Mouse (Mus musculus): ENCODE measurements around the gene Sipa1l3.

The Sipa1l3 gene

DNA sequence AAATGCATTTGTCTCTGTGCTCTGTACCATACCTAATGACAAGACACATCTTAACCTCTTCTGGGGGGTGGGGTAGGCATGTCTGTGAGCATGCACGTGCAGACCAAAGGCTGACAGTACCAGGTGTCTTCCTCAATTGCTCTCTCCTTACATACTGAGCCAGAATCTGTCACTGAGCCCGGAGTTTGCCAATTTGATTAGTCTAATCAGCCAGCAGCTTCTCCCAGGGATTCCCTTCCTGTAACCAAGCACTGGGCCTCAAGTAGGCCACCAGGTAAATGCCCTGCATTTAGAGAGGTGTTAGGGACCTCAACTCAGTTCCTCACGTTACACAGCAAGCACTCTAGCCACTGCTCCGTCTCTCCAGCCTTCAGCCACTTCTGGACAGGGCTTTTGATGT lies 38.3 kb downstream of the Sipa1l3 start:
- no peak for DNase-seq (ENCODE audit: low read depth, low spot score)

DNA sequence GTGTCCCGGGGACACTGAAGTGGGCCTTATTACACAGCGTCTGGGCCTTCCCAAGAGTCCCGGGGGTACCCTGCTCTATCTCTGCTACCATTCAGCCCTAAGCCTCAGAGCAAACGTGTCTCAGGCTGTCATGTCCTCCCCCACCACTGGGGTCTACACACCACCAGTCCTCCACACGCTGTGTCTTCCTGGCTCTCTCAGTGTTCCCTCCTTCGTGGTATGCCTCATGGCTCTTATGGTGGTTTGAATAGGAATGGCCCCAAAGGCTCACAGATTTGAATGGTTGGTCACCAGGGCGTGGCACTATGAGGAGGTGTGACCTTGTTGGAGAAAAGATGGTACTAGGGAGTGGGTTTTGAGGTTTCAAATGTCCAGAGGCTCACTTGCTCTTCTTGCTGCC lies 43.4 kb downstream of the Sipa1l3 start:
- no peak for DNase-seq (ENCODE audit: low read depth, low spot score)

DNA sequence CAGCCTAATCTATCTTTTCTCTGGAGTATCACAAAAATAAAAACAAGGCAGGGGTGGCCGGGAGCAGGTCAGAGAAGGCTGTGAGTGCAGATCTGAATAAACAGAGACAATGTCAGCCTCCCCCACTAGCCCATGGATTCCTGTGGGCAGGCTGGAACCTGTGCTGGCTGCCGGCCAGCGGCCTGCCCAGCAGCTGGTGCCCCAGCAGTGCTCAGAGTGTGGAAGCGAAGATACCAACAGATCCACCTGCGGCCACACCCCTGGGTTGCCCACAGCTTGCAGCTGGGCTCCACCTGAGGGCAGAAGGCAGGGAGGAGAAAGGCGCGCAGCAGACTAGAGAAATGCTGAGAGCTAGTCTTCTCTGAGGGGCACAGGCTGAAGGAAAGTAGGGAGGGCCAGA lies 47.1 kb downstream of the Sipa1l3 start:
- no peak for DNase-seq (ENCODE audit: low read depth, low spot score)

DNA sequence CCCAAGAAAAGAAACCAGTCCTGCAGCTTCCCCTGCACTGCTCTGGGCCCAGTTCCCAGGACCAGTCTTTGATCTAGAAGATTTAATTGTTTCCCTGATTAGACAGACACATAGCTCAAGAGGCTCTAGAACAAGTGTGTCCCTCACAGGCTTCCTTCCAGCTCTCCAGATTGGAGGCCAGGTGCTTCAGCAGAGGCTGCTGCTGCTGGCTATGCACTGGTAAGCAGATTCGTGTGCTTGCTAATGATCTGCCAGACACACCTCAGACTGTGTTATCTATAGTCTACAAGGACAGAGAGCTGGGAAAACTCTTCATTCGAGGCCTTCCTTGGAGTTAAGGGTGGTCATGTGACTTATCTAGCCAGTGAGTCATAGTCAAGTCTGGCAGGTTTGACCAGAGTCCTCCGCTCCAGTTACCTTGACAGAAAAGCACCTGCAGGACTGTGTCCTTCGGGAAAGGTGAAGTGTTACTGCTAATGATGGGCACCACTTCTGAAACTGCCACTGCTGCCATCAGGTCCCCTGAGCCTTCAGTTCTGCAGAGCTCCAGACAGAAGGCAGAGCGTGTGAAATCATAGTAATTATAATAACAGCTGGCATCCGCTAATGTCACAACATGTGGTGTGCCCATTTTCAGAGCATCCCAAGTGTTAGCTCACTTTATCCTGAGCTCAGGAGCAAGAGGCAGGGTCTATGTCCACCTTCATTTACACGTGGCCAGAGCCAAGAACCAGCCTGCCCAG lies 48.7 kb downstream of the Sipa1l3 start:
- no peak for DNase-seq (ENCODE audit: low read depth, low spot score)

DNA sequence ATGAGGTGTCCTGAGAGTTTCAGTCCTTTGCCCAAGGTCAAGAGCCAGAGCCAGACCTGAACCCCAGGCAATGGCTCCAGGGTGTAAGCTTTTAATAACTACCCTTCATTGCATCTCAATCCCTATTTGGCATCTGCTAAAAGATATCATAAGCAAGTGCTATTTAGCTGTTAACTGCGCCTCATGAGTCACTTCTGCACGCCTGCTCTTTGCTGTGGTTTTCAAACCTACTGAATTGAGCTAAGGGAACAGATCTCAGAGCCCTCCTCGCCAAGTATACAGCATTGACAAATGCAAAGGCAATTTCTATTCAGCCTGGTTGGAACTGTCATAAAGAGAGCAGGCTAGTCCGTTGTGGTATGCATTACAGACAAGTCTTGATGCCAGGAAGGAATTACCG lies 49.8 kb downstream of the Sipa1l3 start:
- no peak for DNase-seq (ENCODE audit: low read depth, low spot score)

DNA sequence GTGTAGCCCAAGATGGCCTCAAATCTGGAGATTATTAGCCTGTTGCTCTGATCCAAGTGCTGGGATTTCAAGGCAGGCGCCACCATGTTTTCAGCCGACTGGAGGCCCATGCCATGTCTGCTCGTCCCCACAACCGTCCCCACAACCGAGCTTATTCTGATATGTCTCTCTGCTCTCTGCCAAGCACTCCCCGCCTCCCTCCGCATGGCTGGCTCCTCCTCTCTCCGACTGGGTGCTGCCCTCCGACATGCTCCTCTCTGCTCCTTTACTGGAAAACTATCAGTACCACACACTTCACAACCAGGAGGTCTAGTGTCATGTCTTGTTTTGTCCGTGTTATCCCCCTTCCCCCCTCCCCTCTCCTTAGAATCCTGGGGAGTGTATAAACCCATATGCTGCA lies 51.9 kb downstream of the Sipa1l3 start:
- DNase-seq (ENCODE audit: low read depth, low spot score) = no peak

DNA sequence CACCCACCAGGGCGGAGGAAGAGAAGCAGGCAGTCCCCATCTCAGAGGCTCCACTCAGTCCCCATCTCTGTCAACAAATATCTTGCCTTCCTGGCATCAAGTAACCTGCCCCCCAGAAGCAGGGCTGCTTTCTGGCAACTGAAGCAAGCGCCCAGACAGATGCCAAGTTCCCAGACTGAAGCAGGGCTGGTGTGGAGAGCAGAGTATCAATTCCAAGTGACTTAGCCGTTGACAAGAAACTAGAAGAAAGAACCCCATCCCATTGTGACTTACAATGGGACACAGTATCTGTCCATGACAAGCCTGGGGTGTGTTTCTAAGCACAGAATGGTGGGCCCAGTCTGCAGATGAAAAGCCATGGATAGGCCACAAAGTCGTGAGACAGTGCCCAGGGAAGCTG lies 52.7 kb downstream of the Sipa1l3 start:
- DNase-seq (ENCODE audit: low read depth, low spot score) = no peak

DNA sequence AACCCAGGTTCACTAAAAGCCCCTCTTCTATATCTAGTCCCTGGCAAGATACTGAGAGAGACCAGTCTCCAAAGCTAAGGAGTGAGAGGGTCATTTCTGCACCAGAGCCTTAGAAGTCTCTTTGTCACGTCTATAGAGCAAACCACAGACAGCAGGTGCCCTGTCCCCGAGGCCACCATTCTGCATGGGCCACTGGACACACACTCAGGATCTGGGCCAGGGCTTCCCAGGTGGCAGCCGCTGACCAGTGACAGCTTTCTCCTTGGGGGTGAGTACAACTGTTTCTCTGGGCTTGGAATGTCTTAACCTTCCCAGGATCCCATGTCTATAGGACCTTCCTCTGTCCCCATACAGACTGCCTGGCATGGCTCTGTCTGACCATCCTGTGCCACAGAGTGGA lies 55.6 kb downstream of the Sipa1l3 start:
- no peak for DNase-seq (ENCODE audit: low read depth, low spot score)

DNA sequence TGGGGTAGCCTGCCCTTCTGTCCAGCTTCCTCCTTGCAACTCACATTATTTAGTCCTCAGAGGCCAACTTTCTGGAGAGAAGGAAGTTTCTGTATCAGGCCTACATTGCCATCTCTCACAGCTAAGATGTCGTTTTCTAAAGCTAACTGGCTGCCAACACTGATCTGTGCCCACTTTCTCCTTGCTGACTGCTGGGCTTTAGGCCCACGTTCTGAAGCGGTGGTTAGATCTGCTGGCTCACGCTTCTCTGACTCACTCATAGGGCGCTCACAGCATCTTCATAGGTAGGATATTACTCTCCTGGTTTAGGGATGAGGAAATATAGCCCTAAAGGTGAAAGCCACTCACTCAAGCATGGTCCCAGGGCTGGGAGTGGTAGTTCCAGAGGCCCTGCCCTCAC lies 56.3 kb downstream of the Sipa1l3 start:
- DNase-seq (ENCODE audit: low read depth, low spot score) = no peak

DNA sequence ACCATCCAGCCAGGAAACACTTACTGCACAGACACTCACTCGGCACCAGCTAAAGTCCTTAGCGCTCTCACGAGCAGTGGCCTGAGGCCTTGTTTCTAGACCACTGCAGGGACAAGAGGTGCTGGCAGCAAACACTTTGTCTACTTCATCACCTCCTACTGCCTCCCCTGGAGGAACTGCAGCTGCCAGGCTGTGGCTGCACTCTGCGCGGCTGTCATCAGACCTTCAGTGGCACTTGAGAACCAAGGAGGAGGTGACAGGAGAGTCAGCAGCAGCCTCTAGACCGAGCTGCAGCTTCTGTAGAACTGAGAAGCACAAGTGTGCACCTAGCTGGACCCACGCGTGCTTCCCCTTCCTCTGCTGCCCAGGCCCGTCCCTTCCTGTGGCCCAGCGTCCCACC lies 56.9 kb downstream of the Sipa1l3 start:
- no peak for DNase-seq (ENCODE audit: low read depth, low spot score)

DNA sequence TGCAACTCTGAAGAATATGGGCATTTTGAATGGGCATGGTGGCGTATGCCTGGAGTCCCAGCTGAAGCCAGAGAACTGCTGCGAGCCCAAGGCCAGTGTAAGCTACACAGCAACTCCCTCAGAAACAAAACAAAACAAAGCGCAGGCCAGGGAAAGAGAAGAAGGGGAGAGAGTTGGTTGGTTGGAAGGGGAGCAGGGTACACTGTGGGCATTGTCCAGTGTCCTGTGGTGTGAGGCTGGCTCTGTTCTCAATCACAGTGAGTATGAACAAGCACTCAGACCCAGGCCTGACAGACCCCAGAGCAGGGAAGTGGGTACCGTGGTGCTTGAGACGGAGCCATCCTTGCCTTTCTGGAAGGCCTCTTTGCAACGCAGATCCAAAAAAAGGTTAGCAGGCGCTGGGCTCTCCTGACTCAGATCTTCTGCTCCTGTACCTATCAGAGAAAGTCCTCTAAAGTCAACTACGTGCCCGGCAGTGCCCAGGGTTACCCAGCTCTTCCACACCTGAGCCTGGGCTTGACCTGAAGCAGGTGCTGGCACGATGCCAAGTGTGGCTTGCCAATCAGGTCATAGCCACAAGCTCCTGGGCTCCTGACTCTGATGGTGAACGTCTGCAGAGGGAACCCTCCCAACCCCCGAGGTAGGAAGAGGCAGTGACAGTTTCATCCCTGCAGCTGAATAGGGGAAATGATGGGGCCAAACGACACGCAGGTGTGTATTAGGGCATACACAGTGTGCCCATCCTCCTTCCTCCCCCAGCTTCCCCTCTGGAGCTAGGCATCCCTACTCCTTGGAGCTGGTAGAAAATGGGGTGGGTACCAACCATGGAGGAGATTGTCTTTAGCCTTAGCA lies 59.3 kb downstream of the Sipa1l3 start:
- no peak for DNase-seq (ENCODE audit: low read depth, low spot score)

DNA sequence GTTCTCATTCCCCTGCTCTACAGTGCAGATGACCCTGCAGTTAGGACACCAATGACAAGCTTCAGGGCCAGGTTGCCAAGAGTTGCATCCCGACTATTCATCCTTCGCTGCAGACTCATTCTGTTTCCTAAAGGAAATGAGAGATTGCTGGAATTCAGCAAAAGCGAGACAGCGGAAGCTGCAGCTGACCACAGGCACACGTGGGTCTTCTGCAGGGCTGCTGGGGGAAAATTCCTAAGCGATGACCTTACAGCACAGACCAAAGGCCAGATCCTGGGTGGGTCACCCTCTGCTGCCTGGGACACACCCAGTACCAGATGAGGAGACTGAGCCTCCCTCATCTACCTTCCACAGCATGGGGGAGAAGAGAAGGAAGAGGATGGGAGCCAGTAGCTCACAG lies 60.7 kb downstream of the Sipa1l3 start:
- DNase-seq (ENCODE audit: low read depth, low spot score) = no peak

DNA sequence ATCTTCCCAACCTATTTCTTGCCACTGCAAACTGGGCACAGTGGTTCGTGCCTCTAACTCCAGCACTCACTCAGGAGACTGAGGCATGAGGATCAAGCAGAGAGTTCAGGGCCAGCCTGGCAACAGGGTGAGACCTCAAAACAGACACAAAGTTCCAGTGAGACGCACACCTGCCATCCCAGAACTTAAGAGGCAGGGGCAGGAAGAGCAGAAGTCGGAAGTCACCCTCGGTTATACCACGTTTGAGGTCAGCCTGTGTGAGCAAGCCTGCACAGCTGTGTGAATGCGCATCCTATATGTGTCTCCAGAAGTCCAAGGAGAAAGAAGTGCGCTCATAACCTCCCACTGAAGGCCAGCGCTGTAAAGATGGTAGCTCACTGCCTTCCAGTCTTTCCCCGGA lies 61.7 kb downstream of the Sipa1l3 start:
- DNase-seq (ENCODE audit: low read depth, low spot score) = no peak

DNA sequence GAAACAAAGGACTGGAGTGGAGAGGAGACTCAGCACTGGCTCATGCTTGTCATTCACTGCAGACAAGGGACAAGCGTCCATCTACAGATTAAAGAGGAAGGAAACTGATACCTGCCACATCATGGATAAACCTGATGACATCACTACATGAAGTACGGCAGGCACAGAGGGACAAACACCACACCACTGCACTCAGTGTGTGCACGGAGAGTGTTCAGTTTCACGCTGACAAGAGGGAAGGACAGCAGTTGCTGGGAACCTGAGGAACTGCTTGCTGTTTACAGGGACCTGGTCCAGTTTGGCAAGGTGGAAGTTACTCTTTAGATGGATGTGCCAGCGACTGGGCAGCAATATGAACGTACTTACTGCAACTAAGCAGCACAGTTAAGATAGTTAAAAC lies 62.9 kb downstream of the Sipa1l3 start:
- DNase-seq (ENCODE audit: low read depth, low spot score) = no peak

DNA sequence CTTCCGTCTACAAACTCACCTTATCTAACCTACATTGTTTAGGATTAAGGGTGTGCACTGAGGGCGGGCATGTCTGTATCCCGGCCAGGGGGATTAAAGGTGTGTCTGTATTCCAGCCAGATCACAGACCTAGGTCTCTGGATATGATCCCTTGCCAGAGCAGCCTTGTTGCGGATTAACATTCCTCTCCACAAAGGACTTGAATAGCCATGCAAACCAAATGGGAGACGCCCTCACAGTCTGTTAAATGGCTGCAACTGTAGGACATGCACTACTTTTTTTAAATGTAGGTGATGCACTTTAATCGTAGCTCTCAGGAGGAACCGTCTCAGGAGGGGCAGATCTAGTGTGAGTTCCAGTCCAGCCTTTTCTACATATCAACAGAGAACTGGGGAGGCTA lies 63.5 kb downstream of the Sipa1l3 start:
- no peak for DNase-seq (ENCODE audit: low read depth, low spot score)

DNA sequence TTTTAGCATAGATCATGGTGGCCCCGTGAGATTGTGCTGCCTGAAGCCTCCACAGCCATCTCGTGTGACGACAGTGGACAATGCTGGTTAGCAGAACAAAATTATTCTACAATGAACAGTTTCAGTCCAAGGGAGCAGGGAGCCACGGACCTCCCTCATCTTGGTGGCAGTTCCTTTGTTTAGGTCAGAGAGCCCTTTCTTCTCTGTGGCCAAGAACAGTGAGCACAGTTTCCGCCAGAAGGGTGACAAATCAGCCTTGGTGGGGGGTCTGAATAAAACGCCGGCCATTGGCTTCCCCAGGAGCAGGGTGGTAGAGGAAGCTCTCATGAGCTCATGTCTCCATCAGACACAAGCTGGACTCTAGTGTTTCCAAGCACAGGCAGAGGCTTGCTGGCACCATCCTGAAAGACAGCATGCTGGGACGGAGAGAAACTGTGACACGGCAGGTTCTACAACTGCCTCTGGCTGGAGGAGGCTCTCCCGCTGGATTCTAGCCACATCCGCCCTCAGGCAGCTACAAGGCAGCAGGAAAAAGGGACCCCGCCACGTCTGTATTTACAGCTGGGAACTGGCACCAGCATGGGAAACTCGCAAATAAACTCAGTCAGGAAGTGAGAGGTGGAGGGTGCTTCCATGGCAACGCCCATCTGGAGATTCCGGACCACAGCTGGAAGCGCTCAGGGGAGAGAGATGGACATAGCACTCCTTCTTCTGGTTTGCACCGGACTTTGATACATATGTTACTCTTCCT lies 65.3 kb downstream of the Sipa1l3 start:
- DNase-seq (ENCODE audit: low read depth, low spot score) = no peak

DNA sequence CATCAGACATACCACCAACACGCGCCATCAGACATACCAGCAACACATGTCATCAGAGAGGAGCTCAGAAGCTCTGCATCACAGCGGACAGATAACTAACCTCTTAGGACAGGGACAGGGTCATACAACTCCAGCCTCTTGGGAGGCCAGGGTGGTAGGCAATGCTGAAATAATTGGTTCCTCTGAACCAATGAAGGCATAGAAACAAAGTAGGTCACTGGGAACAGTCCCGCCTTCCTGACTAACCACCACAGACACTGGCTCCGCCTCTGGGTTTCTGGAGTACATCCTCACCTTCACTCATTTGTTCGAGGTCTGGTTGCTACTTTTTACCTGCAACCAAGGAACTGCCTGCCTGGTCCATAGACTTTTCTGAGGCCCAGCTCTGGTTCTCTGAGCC lies 66.1 kb downstream of the Sipa1l3 start:
- no peak for DNase-seq (ENCODE audit: low read depth, low spot score)

DNA sequence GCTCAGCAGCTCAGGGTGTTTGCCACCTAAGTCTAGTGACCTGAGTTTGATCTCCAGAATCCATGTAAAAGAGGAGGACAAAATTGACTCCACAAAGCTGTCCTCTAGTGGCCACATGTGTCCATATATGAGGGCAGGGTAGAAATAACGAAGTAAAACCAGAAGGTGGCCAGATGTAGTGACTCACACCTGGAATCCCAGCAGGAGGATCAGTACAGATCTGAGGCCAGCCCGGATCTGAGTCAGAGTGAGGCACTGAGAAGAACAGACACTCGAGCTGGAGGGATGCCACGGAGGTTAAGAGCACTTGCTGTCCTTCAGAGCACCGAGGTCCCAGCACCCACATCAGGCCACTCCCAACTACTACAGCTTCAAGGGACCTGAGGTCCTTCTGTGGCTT lies 68.3 kb downstream of the Sipa1l3 start:
- no peak for DNase-seq (ENCODE audit: low read depth, low spot score)

DNA sequence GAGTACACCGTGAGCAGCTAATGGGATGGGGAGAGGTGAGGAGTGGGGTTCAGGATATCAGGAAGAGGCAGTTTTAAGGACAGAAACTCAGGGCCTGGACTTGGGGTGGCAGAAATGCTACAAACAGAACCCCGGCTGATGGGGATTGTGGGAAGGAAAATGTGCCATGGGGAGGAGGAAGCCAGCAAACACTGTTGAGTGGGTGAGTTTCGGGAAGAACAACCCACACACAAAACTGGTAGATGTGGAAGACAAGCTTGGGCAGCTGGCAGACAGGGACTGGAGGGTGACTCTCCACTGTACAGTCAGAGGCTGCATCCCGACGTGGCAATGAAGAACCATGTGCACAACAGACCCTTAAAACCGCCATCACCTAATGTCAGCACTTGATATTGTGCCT lies 69.6 kb downstream of the Sipa1l3 start:
- no peak for DNase-seq (ENCODE audit: low read depth, low spot score)

DNA sequence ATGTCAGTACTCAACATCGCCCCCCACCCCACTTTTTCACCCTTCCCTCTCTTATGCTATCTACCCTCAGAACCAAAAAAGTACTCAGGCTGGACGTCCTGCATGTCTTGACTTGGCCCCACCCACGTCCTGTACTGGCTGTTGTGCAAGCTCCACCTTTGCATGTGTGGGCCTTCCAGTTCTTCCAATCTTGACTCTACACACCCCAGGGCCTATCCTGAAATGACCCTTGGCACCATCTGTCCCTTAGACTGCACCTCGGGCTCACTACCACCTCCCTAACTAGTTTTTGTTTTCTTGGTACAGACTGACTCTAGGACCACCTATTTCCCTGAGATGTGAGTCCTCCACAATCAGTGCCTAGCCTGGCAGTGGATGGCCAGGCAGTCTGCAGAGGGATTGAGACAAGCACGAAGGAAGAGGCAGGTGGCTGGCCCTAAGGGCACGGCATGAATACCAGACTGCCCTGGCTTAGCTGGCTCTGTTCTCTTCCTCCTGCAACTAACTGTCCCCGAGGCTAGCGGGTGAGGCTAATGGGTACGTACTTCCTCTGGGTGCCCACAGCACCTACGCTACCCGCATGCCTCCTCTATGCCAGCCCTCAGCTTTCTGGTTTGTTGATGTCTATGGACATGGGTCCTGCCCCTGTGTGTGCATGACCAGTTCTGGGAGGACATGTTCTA lies 71.2 kb downstream of the Sipa1l3 start:
- no peak for DNase-seq (ENCODE audit: low read depth, low spot score)

DNA sequence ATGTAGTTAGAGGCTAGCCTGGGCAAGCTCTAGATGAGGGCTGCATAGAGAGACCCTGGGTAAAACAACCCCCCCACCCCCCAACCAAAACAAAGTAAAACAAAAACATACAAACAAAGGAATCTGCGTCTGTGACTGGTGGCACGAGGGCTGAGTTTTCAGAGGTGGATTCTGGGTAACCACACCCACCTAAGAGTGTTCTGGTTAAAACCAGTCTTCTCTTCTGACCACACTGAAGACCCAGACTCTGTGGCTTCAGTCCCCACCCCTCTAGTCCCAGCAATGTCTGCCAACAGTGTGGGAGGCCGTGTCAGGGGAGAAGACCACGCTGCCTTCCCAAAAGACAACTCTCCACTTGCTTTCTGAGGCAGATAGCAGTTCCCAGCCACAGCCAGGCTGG lies 72.3 kb downstream of the Sipa1l3 start:
- no peak for DNase-seq (ENCODE audit: low read depth, low spot score)

DNA sequence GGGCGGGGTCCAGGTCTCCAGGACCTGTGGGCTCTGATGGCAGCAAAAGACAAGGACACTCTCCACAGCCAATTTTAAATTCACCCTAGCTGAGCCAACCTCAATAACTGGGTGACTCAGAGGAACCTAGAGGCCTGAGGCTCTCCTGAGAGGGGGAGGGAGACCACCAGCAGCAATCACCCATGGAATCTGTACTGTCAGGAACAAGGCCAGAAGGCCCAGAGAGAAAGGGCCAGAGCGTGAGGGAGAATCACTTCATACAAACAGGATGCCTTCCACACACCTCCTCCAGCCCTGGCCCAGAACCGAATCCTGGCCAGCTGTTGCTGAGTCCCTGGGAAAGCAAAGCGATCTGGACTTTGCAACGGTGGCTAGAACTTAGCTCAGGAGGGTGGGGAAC lies 73.9 kb downstream of the Sipa1l3 start:
- no peak for DNase-seq (ENCODE audit: low read depth, low spot score)
